Mouse (Mus musculus): Measurements from ENCODE around the gene Six3. TPM values are rescaled to one million over a fixed set of nuclear protein-coding genes. Genes with fewer than 3 reads are reported as not detected.

The Six3 gene
- total RNA-seq, 2 experiments from 2014 or later: 2.0 to 3.6 TPM

DNA sequence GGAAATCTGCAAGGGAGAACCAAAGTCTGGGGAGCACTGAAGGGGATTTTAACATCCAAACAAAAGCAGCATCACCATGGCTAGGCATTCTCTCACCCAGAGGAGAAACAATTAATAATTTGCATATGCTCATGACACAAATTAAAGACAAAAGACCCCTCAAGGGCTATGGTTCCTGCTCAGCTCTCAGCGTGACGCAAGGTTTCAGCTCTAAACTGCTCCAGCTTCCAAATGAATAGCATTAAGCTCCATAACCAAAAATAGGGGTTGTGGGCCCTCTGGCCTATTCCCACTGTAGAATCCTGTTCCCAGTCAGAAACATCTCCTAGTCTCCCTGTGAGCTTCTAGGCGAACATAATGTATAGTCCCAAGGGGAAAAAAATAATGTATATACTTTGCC lies 6.9 kb upstream of the Six3 start:
- intact Hi-C loops (cut with DNase I): loop anchor here (5.0 kb wide), 1 partner anchor 119 kb away; no protein-coding TSS in a partner anchor
- H3K27ac ChIP-seq: no peak overlapping the region
- TF ChIP-seq CTCF (IDR thresholded peaks at IDR 0.05): no peak
- DNase-seq (ENCODE audit: extremely low spot score in 1 of 2, low spot score in 2 of 2): no peak
- no peak overlapping the region for H3K4me3 ChIP-seq

- DNase-seq (ENCODE audit: extremely low spot score in 1 of 2, low spot score in 2 of 2): no peak
- no peak overlapping the region for H3K4me3 ChIP-seq
- no peak overlapping the region for H3K27ac ChIP-seq
- TF ChIP-seq CTCF (IDR thresholded peaks at IDR 0.05): no peak
- intact Hi-C loops (cut with DNase I): loop anchor here (5.0 kb wide), 1 partner anchor 120 kb away; no protein-coding TSS in a partner anchor
Observed at GRCm38 (mm10) chr17:85607556-85608365, 5.6 kb upstream of the Six3 start.

DNA sequence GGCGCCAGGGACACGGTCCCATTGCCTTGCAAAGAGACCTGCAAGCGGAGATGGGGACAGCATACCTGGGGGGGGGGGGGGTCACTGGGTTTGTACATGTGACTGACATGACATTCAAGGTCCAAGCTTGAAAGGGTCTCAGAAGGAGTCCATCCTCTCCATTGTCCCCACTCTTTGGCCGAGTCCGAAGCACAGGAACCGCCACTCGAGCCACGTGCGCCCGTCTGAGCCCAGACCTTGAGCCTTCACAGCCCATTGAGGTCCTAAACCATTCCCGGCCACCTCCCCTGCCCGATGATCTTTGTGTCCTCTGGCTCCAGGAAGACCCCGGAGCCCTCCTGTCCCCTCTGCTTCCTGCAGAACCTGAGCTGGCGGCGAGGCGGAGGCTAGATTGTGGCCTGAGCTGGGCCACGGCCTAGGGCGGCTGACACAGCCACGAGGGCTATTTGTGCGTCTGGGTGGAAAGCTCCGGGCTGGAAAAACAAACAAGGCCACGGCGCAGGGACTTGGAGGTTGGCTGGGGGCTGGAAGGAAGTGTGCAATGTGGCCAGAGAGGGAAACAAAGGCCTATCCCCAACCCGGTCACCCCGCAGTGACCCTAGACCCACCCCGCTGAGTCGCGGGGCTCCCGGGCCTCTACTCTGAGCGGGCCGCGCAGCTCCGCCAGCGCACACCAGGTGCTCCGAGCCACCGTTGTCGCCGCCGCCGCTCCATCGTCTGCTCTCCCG lies 4.9 kb upstream of the Six3 start:
- H3K27ac ChIP-seq: no peak overlapping the region
- no peak overlapping the region for H3K4me3 ChIP-seq
- TF ChIP-seq CTCF (IDR thresholded peaks at IDR 0.05): no peak
- intact Hi-C loops (cut with DNase I): loop anchor here (5.0 kb wide), 1 partner anchor 121 kb away; no protein-coding TSS in a partner anchor
- DNase-seq (ENCODE audit: extremely low spot score in 1 of 2, low spot score in 2 of 2): no peak

- H3K4me3 ChIP-seq: no peak overlapping the region
- DNase-seq (ENCODE audit: extremely low spot score in 1 of 2, low spot score in 2 of 2): no peak
- H3K27ac ChIP-seq: no peak overlapping the region
- intact Hi-C loops (cut with DNase I): loop anchor here (5.0 kb wide), 1 partner anchor 122 kb away; no protein-coding TSS in a partner anchor
- TF ChIP-seq CTCF (IDR thresholded peaks at IDR 0.05): no peak
Observed at GRCm38 (mm10) chr17:85609094-85609425, 4.3 kb upstream of the Six3 start.

DNA sequence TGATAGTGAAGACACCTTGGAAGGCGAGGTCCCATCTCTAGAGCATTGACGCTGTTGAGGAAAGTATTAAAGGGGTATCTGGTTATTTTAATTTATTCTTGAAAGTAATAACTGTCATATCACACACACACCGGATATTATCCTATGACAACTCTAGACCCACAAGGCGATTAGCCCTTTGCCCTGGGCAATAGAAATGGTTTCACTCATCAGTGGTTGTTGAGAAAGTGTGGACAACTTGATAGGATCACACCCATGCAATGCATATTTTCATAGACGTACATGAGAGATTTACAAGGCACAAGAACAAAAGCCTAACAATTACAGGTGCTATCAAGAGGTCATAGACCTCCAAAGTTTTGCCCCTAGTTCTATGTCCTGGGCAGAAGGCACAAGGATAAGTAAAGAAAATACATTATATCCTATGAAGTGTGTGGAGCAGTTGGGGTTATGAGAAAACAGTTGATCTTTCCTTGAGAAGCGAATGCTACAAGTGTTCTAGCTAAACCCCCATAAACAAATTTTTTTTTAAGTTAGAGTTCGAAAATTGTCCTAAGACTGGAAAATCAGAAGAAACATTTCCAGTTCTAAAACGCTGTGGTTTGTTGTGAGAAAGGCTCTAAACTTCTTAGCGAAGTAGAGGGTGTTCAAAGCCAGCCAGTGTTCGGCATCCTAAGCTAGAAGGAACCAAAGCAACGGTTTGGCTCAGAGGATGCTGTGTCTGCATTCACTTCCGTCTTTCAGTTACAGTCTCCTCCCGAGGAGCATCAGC lies 3.6 kb upstream of the Six3 start:
- Histone ChIP-seq H3K4me3 (no peak overlapping the region), H3K27ac (no peak overlapping the region)
- DNase-seq (ENCODE audit: extremely low spot score in 1 of 2, low spot score in 2 of 2): no peak
- intact Hi-C loops (cut with DNase I): loop anchor here (5.0 kb wide), 1 partner anchor 123 kb away; no protein-coding TSS in a partner anchor
- TF ChIP-seq CTCF (IDR thresholded peaks at IDR 0.05): no peak

- H3K4me3 ChIP-seq: no peak overlapping the region
- DNase-seq (ENCODE audit: extremely low spot score in 1 of 2, low spot score in 2 of 2): no peak
- no peak for TF ChIP-seq CTCF (IDR thresholded peaks at IDR 0.05)
- intact Hi-C loops (cut with DNase I): no loop called here
- no peak overlapping the region for H3K27ac ChIP-seq
Observed at GRCm38 (mm10) chr17:85610393-85611115, 2.9 kb upstream of the Six3 start.

DNA sequence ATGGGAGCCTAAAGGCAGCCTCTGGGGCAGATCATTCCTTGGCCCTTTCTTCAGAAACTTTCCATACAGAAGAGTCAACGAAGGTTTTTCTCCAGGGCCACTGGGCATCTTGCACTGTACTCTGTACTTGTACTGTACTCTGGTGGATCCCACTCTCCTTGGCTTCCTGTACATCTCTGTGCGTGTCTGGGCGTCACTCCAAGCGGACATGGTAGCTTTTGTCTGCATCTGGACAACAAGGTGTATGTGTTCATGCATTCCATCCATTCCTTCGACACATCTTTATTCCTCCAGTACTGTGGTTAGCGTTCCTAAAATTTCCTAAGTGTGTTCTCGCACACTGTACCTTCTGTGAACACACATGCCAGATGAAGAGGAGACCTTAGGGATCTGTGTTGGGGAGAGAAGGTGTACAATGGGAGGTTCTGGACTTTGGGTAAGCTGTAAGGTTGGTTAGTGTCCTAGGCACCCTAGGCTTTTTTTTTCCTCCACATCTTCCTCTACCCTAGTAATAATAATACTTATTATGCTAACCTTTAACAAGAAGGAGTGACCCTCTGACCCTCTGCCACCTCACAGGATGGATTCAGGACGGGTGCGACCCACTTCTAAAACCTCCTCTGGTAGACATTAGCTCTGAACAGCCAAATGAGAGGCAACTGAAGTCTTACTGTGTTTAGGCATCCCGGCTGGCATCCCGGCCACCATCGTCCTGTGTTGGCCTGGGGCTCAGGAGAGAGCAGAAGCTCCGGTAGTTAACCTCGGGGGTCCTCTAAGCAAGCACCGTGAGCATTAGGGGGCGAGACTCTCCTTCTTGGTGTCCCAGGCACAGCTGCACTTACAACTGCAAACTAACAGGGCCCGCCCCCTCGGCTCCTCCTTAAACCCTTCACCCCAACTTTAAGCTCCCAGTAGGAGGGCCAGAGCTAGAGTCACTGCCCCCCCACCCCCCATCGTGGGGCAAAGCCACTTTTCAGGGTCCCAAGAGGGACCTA lies 1.6 kb upstream of the Six3 start:
- Histone ChIP-seq H3K4me3 (no peak overlapping the region), H3K27ac (no peak overlapping the region)
- TF ChIP-seq CTCF (IDR thresholded peaks at IDR 0.05): no peak
- intact Hi-C loops (cut with DNase I): no loop called here
- no peak for DNase-seq (ENCODE audit: extremely low spot score in 1 of 2, low spot score in 2 of 2)

- intact Hi-C loops (cut with DNase I): no loop called here
- H3K4me3 ChIP-seq: no peak overlapping the region
Observed at GRCm38 (mm10) chr17:85612526-85613265, 712 bp upstream of the Six3 start.

GRCm38 (mm10) chr17:85614011-85614721 lies 758 bp downstream of the Six3 start:
- no peak for DNase-seq (ENCODE audit: extremely low spot score in 1 of 2, low spot score in 2 of 2)
- TF ChIP-seq CTCF (IDR thresholded peaks at IDR 0.05): no peak
- intact Hi-C loops (cut with DNase I): no loop called here
- no peak overlapping the region for H3K27ac ChIP-seq
- H3K4me3 ChIP-seq: no peak overlapping the region

More at GRCm38 (mm10) chr17:85612526-85613265, 712 bp upstream of the Six3 start:
- H3K27ac ChIP-seq: no peak overlapping the region
- DNase-seq (ENCODE audit: extremely low spot score in 1 of 2, low spot score in 2 of 2): no peak
- TF ChIP-seq CTCF (IDR thresholded peaks at IDR 0.05): no peak

All from left cerebral cortex, adult 2 months (tissue).